Mouse (Mus musculus): ENCODE measurements at regions not wholly inside any gene's neighbourhood (a gene's known extent, or its start where the extent isn't known, plus 50 kb on each side); places are given as distances from the start of the nearest gene placed in this dataset.

- DNase-seq (ENCODE audit: low read depth, low spot score) = no peak
Observed at GRCm38 (mm10) chr15:64434502-64434901, 374.2 kb upstream of the Fam49b start.

DNA sequence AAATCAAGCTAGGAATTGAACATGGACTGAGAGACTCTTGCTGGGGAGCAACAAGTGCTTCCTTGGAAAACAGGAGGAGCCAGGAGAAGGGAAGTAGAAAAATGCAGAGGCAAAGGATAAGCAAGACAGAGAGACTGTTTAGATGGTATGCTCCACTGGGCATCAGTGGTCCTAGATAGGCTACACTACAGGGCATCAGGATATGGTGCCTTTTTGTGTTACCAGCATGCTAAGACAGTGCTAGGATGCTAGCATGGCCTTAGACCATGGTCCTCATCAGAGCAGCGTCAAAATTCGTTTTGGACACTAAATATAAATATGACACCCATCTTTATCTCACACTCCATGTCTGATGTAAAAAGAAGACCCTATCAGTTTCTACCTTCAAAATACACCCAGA, 374.6 kb upstream of the Fam49b start:
- no peak for DNase-seq (ENCODE audit: low read depth, low spot score)

DNA sequence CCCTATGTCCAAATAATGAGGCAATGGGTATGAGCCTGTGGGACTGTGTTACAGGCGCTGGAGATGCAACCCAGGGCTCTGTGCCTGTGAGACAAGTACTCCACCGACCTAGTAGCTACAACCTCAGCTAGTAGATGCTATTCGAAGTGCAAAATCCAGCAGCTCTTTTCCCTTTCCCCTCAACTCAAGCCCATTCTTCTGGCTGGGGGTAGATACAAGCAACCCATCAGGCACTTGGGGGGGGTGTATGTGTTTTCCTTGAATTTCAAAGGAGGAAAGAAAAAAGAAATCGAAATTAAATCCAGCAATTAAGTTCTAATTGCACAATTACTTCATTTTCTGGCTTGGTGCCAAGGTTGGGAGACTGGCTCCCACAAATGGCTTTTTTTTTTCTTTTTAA, 372.4 kb upstream of the Gm21798 start:
- DNase-seq (ENCODE audit: low read depth, low spot score) = no peak

DNA sequence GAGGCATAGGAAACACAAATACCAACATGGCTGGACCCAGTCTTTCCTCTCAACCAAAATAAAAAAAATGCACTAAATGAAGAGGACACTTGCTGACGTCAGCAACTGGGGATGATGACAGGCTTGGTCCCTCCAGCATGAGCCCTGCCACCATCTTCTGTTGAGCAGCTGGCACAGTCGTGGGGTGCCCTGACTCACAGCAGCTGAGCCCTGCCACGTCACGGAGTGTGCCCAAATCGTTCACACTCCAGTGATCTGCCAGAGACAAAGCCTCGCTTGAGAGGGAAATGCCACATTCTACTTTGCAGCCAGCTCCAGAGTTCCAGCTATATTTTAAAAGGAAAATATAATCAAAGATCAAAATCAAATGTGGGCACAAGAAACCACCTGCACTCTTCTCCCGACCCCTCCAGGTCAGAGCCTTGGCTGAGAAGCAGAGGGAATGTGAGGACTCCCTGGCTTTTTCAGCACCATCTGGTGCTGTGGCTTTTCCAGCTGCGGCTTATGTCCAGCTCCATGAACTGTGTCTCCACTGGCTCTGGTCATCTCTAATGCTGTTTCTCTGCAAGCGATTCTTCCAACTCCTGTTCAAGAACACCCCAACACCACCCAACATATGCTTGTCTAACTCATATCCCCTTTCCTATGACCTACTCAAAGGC, 371.0 kb upstream of the Gm21798 start:
- no peak for DNase-seq (ENCODE audit: low read depth, low spot score)

DNA sequence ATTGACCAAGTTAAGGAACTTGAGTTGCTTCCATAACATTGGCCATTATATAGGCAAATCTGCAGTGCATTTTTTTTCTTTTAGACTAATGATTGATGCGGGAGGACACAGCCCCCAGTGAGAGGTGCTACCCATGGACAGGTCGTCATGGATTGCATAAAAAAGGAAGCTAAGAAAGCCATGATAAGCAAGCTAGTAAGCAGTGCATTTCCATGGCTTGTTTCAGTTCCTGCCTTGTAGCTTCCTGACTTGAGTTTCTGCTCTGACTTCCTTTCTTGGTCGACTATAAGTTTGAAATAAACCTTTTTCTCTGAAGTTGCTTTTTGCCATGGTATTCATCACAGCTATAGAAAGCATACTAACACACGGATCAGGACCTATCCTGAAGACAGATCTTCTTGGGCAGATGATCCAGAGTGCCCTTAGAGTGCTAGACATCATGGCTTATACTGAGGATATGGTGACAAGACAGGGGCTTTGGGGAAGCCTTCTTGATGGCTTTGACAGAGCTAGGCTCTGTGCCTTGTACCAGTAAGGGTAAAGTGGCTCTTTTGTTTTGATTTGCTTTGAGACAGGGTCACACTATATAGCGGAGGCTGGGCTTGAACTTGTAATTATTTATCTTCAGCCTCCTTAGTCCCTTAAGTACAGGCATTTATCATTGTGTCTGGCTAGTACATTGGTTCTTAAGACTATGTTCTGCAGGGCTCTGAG, 370.1 kb upstream of the Gm21798 start:
- DNase-seq (ENCODE audit: low read depth, low spot score) = no peak

GRCm38 (mm10) chr15:64448581-64449140, 368.8 kb upstream of the Gm21798 start:
- no peak for DNase-seq (ENCODE audit: low read depth, low spot score)

DNA sequence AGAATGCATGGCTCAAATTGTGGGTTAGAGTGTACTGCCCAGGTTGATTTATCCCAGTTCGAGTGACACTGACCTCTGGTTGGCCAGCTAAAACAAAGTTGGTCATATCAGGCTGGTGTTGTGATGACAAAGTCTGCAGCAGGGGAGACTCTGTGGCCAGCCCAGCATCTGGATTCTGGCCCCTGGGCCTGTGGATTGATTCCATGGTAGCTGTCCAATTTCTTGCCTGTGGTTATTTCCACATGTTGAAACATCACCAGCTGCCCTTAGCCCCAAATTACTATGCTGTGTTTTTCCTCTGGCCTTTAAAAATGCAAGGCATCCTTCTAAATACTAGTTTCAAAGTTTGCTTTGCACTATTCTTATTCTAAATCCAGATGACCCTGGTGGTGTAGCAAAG, 346.8 kb upstream of the Gm21798 start:
- no peak for DNase-seq (ENCODE audit: low read depth, low spot score)

- DNase-seq (ENCODE audit: low read depth, low spot score) = no peak
Observed at GRCm38 (mm10) chr15:64471597-64471996, 345.9 kb upstream of the Gm21798 start.

GRCm38 (mm10) chr15:64474236-64474635, 343.3 kb upstream of the Gm21798 start:
- DNase-seq (ENCODE audit: low read depth, low spot score) = no peak

DNA sequence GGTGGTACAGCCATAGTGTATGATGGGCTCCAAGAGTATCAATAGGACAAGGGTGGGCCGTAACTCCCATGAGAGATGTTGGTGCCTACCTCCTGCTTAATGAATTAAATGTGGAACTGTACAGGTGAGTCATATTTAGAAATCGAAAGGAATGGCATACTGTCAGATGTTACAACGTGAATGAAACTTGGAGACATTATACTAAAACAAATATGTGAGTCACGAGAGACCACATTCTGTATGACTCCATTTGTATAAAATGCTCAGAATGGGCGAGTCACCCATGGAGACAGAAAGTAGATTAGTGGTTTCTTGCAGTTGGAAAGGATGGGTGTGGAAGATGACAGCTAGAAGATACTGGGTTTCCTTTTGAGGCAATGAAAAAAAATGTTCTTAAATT, 340.4 kb upstream of the Gm21798 start:
- no peak for DNase-seq (ENCODE audit: low read depth, low spot score)

DNA sequence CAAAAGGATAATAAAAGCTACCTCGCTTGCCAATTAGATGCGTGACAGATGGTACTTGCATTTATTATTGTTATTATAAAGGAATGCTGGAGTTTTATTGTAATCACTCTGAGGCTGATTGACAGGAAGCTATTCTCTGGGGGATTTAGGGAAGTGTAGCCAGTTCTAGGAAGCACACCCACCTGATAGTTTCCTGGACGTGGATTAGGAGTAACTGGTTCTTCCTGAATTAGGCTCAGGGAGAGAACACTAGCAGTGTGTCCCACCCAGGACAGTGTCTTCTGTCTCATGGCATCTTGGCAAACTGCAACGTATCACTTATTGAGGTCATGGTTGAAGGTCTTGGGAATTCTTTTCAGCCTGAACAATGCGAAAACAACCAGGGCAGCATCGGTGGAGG, 336.9 kb upstream of the Gm21798 start:
- DNase-seq (ENCODE audit: low read depth, low spot score) = no peak

GRCm38 (mm10) chr15:64481226-64481625, 336.3 kb upstream of the Gm21798 start:
- DNase-seq (ENCODE audit: low read depth, low spot score) = no peak

DNA sequence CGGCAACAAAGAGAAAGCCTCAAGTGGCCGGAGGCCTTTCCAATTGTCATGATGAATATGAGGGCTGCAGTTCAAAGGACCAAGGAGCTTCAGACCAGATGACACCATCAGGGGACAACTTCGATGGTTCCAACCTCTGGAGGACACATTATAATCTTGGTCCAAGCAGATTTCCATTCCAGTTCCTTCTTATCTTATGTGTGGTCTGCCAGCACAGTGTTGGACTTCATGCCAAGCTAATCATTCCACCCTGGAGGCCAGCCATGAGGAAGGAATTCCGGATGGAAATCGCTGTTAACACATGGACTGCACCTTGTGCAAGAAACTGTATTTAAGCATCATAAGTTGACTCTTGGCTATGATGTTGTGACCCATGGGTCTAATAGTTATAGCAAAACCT, 334.5 kb upstream of the Gm21798 start:
- no peak for DNase-seq (ENCODE audit: low read depth, low spot score)

DNA sequence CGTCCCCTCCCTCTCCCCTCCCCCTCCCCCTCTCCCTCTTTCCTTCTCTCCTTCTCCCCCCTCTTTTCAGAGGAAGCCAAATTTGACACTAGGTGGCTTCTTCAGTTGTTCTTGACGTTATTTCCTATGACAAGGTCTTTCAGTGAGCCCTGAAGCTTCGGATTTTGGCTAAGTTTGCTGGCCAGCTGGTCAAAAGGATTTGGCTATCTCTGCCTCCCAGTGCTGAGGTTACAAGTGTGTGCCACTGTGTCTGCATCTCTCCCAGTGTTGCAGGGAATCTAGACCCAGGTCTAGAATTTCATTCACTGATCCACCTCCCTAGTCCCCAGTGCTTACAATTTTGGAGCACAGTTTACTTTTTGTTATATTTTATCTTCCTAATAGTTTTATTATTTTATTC, 329.7 kb upstream of the Gm21798 start:
- DNase-seq (ENCODE audit: low read depth, low spot score) = no peak

GRCm38 (mm10) chr15:64500783-64501182, 316.7 kb upstream of the Gm21798 start:
- DNase-seq (ENCODE audit: low read depth, low spot score) = no peak

DNA sequence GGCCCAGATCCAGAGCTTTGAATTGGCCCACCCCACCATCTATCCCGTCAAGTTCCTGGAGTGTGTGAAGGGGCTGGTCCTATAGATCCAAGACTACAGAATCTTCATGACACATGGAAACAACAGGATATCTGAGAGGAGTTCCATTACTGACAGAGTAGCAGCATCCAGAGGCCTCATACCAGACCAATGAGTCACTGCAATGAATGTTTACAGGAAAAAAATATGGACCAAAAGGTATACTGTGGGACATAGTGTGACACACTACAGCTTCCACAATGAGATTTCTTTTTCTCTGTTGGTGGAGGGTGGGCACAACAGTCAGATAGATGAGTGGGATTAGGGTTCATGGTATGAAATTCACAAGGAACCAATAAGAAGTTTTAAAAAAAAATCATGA, 316.0 kb upstream of the Gm21798 start:
- DNase-seq (ENCODE audit: low read depth, low spot score) = no peak

DNA sequence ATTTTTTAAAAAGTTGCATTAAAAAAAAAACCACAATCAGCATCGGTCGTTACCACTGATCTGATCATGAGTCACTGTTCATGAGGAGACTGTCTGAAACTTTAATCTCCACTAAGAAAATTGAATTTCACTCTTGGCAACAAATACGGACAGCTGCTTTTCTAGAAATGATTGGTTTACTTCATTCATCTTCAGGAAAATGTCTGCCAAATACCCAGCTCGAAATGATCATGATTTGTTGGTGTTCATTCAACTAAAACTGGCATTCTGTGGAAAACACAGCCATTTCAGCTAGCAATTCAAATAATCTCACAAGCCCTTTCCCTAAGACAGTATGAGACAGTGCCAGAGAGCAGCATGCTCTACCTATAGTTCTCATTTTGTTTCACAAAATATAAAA, 312.7 kb upstream of the Gm21798 start:
- DNase-seq (ENCODE audit: low read depth, low spot score) = no peak

DNA sequence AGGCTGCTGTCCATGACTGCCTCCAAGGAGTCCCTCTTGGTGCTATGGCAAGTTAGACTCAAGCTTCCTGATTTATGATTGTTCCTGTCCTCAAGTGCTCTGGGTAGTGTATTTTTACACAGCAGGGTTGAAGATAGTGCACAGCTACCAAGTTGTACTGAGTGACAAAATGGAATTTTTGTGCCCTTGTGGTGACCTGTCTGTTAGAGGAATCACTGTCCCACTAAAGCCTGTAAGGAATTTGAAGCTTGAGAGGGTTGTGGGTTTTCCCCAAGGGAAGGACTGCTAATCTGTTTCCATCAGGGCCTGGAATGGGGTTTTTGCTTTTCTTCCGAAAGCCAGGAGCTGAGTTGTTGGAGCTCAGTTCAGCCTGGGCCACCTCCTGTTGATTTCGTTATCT, 306.8 kb upstream of the Gm21798 start:
- no peak for DNase-seq (ENCODE audit: low read depth, low spot score)

- peak; percentile 20 for DNase-seq (ENCODE audit: low read depth, low spot score)
Observed at GRCm38 (mm10) chr15:64511176-64511575, 306.3 kb upstream of the Gm21798 start.

GRCm38 (mm10) chr15:64512615-64513014, 304.9 kb upstream of the Gm21798 start:
- no peak for DNase-seq (ENCODE audit: low read depth, low spot score)

- DNase-seq (ENCODE audit: low read depth, low spot score) = no peak
Observed at GRCm38 (mm10) chr15:64513501-64514097, 303.9 kb upstream of the Gm21798 start.

DNA sequence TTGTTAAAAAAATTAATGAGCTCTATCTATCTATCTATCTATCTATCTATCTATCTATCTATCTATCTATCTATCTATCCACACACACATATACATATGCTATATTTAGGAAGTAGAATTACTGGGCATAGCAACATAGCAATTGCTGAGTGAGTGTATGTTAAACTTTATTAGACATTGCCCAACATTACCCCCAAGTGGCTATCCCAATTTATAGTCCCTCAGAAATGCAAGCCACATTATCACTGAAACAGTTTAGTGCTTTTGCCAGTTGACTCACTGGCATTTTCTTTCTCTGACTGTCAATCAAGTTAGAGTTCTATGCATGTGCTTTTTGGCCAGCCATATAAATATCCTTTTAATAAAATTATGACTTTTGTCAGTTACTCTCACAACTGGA, 302.3 kb upstream of the Gm21798 start:
- no peak for DNase-seq (ENCODE audit: low read depth, low spot score)

GRCm38 (mm10) chr15:64519207-64519628, 298.3 kb upstream of the Gm21798 start:
- DNase-seq (ENCODE audit: low read depth, low spot score) = peak; percentile 23

Measured in retina, postnatal 7 days (tissue).